Mouse (Mus musculus) kidney, postnatal 0 days (tissue): ENCODE measurements around the gene Hs3st6. TPM values are rescaled to one million over a fixed set of nuclear protein-coding genes. Genes with fewer than 3 reads are reported as not detected.

ENCODE experiments used
- ATAC-seq: fragments of 200-750 bp; cut with Nextera tagmentation; replicated peaks from 2 replicates; pipeline ENCODE4 v1.8.0; 2017; ENCODE audit warnings: low read depth, moderate number of reproducible peaks, moderate TSS enrichment, moderate library complexity; ENCODE audit not compliant: low FRiP score
- DNase-seq: peaks from one replicate; pipeline ENCODE4 v3.0.0-alpha.2; 2016; ENCODE audit warnings: low spot score
- H3K27ac ChIP-seq: fragments of 300-500 bp; sonication (generic); 2 replicates; pipeline ENCODE4 v1.5.1; 2014; ENCODE audit warnings: mild to moderate bottlenecking
- H3K27me3 ChIP-seq: fragments of 300-500 bp; sonication (generic); 2 replicates; pipeline ENCODE4 v1.6.1; 2014; ENCODE audit warnings: low read length, mixed read lengths; ENCODE audit not compliant: insufficient read depth
- H3K36me3 ChIP-seq: fragments of 300-500 bp; sonication (generic); 2 replicates; pipeline ENCODE4 v1.6.1; 2014; ENCODE audit warnings: low read length, mixed read lengths; ENCODE audit not compliant: insufficient read depth
- H3K4me1 ChIP-seq: fragments of 300-500 bp; sonication (generic); replicated peaks from 2 replicates; pipeline ENCODE4 v1.6.1; 2014; ENCODE audit warnings: antibody characterized with exemption, low read length, mixed read lengths; ENCODE audit not compliant: insufficient read depth
- H3K4me2 ChIP-seq: fragments of 300-500 bp; sonication (generic); 2 replicates; pipeline ENCODE4 v1.6.1; 2014; ENCODE audit warnings: mild to moderate bottlenecking, low read length, moderate library complexity, mixed read lengths
- H3K4me3 ChIP-seq: fragments of 300-500 bp; sonication (generic); replicated peaks from 2 replicates; pipeline ENCODE4 v1.5.1; 2014; ENCODE audit warnings: low read depth, low read length
- H3K9ac ChIP-seq: fragments of 300-500 bp; sonication (generic); 2 replicates; pipeline ENCODE4 v1.6.1; 2014; ENCODE audit warnings: low read depth, low read length
- H3K9me3 ChIP-seq: fragments of 300-500 bp; sonication (generic); replicated peaks from 2 replicates; pipeline ENCODE4 v1.6.1; 2016; ENCODE audit warnings: low read length, inconsistent platforms, mixed read lengths
- CTCF ChIP-seq: IDR thresholded peaks from 2 replicates; pipeline ENCODE4 v1.5.1; 2016; ENCODE audit warnings: antibody characterized with exemption, low read depth, mild to moderate bottlenecking, moderate library complexity
- WGBS: fragments of 180-500 bp; shearing (Covaris S2); extraction: QIAGEN DNeasy Blood & Tissue Kit; methylation state at CpG from one replicate; pipeline ENCODE4 v1.1.7; 2014; 5-methylcytosine and 5-hydroxymethylcytosine counted together
- polyA plus RNA-seq: library from polyadenylated mRNA; unstranded; fragments of >200 nt; fragmentation: Nextera tagmentation; extraction: Ambion mirVana; gene quantifications from 2 replicates; pipeline ENCODE4 v1.2.1, GENCODE M21; 2015

Hs3st6 gene
- polyA plus RNA-seq, 1 experiment from 2014 or later = 38.6 TPM

GRCm38 (mm10) chr17:24743896-24744295, 8.9 kb upstream of the Hs3st6 start:
- H3K4me2 ChIP-seq = no peak overlapping the region
- H3K9ac ChIP-seq = no peak overlapping the region
- H3K9me3 ChIP-seq = no peaks in the 10 kb centered on the region
- no peak overlapping the region for H3K27ac ChIP-seq
- ATAC-seq = no peak
- no peaks in the 10 kb centered on the region for H3K4me1 ChIP-seq
- H3K27me3 ChIP-seq = no peaks in the 10 kb centered on the region
- TF ChIP-seq CTCF = no peak
- WGBS = 69% methylated on average over 5 of the region's 5 CpGs
- no peaks in the 10 kb centered on the region for H3K36me3 ChIP-seq
- DNase-seq = no peak
- no peak overlapping the region for H3K4me3 ChIP-seq

DNA sequence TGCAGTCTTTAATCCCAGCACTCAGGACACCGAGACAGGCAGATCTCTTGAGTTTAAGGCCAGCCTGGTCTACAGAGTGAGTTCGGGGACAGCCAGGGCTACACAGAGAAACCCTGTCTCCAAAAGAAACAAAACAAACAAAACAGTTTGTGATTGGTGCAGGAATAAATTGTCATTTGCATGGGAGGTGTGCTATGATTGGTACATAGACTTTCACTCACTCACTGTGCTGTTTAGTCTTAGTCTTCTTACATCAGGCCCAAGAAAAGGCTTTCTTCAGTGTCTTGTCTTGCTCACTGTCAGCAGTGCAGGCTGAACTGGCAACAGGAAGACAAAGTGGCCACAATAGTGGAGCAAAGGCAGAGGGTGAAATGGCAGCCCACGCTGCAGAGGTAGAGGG, 8.4 kb upstream of the Hs3st6 start:
- no peak overlapping the region for H3K4me3 ChIP-seq
- no peak for ATAC-seq
- no peak overlapping the region for H3K4me2 ChIP-seq
- H3K27me3 ChIP-seq = no peaks in the 10 kb centered on the region
- no peaks in the 10 kb centered on the region for H3K4me1 ChIP-seq
- no peak for DNase-seq
- H3K9me3 ChIP-seq = no peaks in the 10 kb centered on the region
- no peaks in the 10 kb centered on the region for H3K36me3 ChIP-seq
- H3K27ac ChIP-seq = no peak overlapping the region
- H3K9ac ChIP-seq = no peak overlapping the region
- WGBS = 77% methylated on average over 3 of the region's 3 CpGs
- TF ChIP-seq CTCF = no peak

DNA sequence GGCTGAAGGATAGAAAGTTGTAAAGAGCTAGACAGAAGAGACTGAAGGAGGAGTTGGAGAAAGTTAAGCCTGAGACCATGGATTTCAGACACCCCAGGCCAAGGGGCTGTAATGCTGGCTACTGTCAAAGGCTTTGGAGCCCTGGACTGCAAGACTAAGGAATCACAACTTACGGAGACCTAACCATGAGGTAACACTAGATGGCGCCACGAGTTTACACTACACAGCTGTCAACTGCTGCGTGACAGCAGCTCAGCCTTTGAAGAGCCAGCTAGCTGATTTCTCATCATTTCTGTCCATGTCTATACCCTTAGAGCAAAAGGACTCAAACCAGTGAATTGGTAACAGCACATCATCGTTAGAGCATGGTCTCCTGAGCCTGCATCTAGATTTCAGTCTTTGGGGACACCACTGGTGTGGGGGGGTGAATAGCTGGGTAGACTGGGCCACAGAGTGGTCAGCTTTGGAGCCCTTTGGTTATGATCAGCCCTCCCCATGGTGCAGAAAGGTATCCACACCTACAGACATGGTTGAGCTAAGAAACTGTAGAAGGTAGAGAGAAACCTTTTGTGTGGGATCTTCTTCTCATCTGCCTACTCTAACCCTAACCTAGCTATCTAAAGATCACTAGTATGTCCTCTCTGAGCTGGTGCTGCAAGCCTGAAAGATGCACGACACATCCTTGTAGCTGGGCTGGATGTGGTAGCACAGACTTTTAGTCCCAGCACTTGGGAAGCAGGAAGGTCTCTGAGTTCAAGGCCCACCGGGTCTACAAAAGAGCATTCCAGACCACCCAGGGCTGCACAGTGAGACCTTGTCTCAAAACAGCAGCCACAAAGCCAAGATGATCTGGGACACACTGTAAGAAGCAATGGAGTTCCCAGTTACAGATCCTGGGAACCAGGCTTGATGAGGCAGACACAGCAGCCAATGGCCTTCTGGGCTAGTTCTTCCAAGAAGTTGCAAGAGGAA, 7.0 kb upstream of the Hs3st6 start:
- no peak overlapping the region for H3K4me3 ChIP-seq
- no peak overlapping the region for H3K4me2 ChIP-seq
- no peak overlapping the region for H3K9ac ChIP-seq
- ATAC-seq (peak; percentile 67), DNase-seq (peak; percentile 95)
- no peaks in the 10 kb centered on the region for H3K9me3 ChIP-seq
- H3K36me3 ChIP-seq = no peaks in the 10 kb centered on the region
- no peaks in the 10 kb centered on the region for H3K4me1 ChIP-seq
- no peak overlapping the region for H3K27ac ChIP-seq
- no peaks in the 10 kb centered on the region; the same call in 1 of the 2 replicates for H3K27me3 ChIP-seq
- TF ChIP-seq CTCF = peak; percentile 99
- WGBS = 23% methylated on average over 7 of the region's 7 CpGs

DNA sequence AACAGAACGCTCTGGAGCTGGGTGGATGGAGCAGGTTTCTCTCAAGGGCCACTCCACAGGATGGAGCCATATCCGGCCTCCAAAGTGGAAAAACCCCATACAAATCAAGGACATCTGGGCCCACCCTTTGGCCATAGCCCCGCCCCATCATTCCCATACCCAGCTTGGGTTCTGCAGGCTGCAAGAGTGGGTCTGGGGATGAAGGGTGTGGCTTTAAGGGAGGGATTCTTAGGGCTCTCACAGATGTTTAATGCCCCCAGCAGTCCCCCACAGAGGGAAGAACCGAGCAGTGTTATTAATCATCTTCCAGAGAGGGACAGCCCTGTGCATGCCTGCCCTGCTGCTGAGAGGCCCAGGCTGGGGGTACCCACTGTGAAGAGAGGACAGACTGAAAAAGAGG, 5.8 kb upstream of the Hs3st6 start:
- no peaks in the 10 kb centered on the region for H3K36me3 ChIP-seq
- no peaks in the 10 kb centered on the region for H3K4me1 ChIP-seq
- H3K4me2 ChIP-seq = no peak overlapping the region
- DNase-seq = no peak
- 0 out of 2 replicates have a peak, but pooled peaks have one; percentile 25 for ATAC-seq
- 30% methylated on average over 4 of the region's 4 CpGs for WGBS
- no peaks in the 10 kb centered on the region; the same call in 1 of the 2 replicates for H3K27me3 ChIP-seq
- no peak overlapping the region for H3K9ac ChIP-seq
- H3K27ac ChIP-seq = no peak overlapping the region
- H3K4me3 ChIP-seq = no peak overlapping the region
- H3K9me3 ChIP-seq = no peaks in the 10 kb centered on the region
- TF ChIP-seq CTCF = no peak

- peaks cover 6% of the 10 kb centered on the region; the same call in 1 of the 2 replicates for H3K27me3 ChIP-seq
Observed at GRCm38 (mm10) chr17:24751528-24751927, 1.3 kb upstream of the Hs3st6 start.

DNA sequence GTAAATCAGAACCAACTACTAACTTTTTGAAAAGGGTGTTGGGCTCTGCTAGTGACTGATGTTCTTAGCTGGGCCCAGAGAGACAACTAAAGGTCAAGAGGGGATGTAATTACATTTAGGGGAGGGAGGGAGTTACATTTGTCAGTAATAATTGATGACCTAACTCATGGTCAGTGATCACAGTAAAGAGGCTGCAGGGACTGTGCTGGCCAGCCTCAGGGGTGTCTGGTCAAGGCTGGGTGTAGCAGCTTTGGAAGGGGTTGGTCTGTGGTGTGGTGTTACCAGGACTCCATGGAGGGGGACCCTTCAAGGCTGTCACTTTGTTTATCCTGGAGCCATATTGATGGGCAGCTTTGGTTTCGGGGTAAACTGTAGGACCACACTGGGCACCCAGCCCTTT, 4.6 kb downstream of the Hs3st6 start:
- peaks cover 11% of the 10 kb centered on the region; the same call in 1 of the 2 replicates for H3K4me1 ChIP-seq
- WGBS = 76% methylated on average over 1 of the region's 1 CpGs

More at GRCm38 (mm10) chr17:24751528-24751927, 1.3 kb upstream of the Hs3st6 start:
- H3K9ac ChIP-seq = no peak overlapping the region
- no peak overlapping the region for H3K4me3 ChIP-seq
- H3K36me3 ChIP-seq = no peaks in the 10 kb centered on the region
- TF ChIP-seq CTCF = no peak
- DNase-seq (no peak), ATAC-seq (no peak)
- no peak overlapping the region for H3K27ac ChIP-seq
- H3K4me2 ChIP-seq = no peak overlapping the region
- WGBS = 26% methylated on average over 4 of the region's 4 CpGs
- H3K4me1 ChIP-seq = 0 out of 2 replicates have a peak, but pooled peaks cover 10% of the 10 kb centered on the region
- H3K9me3 ChIP-seq = no peaks in the 10 kb centered on the region

More for the DNA sequence above, 4.6 kb downstream of the Hs3st6 start:
- no peak overlapping the region for H3K4me2 ChIP-seq
- H3K9me3 ChIP-seq = no peaks in the 10 kb centered on the region
- 0 out of 2 replicates have a peak, but pooled peaks have one; percentile 24 for ATAC-seq
- H3K36me3 ChIP-seq = no peaks in the 10 kb centered on the region
- no peak for TF ChIP-seq CTCF
- DNase-seq = peak; percentile 61
- H3K27me3 ChIP-seq = 0 out of 2 replicates have a peak, but pooled peaks cover 6% of the 10 kb centered on the region
- no peak overlapping the region for H3K27ac ChIP-seq
- H3K4me3 ChIP-seq = no peak overlapping the region
- H3K9ac ChIP-seq = no peak overlapping the region
